Mouse (Mus musculus): ENCODE measurements around the gene Zfp617.
A peak's percentile ranks its signal among the peaks of the same experiment; 100 is the strongest.
"Not testable (repeated sequence)": the region's sequence is repeated elsewhere in the genome, so short reads cannot be mapped to it uniquely, and the experiment has no call there.

Gene Zfp617

DNA sequence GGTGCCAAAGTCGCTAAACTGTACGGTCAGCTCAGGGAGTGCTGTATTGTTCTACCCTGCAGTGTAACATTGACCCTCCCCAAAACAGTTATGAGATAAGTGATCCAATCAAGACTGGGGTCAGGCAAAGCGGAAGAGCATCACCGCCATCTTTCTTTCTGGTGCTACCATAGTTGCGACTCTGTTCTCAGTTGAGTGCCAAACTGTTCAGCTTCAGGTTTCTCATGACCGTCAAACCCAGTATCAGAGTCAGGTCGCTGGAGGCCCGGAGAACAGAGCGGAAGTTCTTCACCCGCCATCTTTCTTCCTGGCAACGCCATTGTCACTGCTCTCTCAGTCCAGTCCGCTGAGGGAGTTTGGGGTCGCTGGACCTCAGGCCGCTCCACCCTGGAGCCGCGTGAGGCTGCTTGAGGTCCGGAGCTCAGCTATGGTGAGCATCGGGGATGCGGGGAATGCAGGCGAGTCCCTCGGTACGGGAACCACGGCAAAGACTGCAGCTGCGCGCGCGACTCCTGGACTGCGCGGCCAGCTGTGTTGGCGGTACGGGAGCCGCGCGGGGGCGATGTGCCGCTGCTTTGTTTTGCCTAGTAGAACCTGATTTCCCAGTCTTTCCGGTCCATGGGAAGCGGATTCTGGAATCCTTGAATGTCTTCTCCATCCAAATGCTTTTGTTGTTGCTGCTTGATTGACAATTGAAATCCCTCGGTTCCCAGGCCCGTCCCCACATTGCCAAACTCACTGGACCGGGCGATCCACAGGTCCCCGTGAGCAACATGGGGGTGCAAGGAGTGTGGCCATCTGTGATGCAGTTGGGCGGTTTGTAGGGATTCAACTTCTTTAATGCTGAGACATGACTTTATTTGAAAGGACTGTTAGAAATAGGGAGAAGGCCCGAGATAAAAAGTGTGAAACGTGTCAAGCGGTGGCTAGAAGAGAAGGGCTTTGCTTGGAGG lies at the start of gene Zfp617, which contains the start of gene Zfp882:
Zfp617 (plus strand) TSS at position 327 of the 953 bp plus-strand sequence.
Zfp882 (plus strand) TSS at position 300 of the 953 bp plus-strand sequence.
- peak; percentile 91 to 98 for DNase-seq (ENCODE audit: inconsistent age in 2 of 2, low spot score in 1 of 2)

DNA sequence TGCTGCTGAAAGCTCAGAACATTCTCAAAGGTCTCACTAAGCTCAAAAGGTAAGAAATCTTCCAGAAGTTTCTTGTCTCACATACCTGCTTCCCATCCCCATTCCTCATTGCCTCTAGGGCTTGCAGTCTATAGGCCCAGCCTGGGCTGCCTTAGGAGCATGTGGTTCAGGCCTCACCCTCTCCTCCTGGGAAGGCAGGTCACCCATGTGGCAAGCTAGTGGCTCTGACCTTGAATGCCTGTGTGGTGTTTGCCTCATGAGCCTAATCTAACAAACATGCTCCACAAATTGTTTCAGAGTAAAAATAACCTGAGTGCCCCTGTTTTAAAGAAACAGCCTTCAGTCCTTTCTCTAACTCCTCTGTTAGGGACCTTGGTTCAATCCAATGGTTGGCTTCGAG lies 46.9 kb upstream of the Zfp617 start:
- DNase-seq (ENCODE audit: inconsistent age in 2 of 2, low spot score in 1 of 2): not testable (repeated sequence)

DNA sequence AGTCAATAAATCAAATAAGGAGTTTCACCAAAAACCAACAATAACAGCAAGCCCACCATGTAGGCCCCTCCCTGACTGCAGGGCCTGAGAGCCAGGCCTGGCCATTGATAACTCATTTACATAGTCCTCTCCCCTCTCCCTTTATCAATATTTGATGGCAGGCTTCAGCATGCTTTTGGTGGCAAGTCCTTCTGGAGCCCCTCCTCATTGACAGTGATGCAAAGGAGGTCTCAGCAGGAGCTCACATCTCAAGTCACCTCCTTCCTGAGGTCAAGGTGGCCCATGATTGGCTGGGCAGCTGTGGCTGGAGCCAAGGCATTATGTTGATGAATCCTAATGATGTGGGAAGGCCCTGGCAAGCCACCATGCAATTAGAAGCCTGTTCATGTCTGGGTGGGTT lies 46.4 kb upstream of the Zfp617 start:
- DNase-seq (ENCODE audit: inconsistent age in 2 of 2, low spot score in 1 of 2): not testable (repeated sequence)

DNA sequence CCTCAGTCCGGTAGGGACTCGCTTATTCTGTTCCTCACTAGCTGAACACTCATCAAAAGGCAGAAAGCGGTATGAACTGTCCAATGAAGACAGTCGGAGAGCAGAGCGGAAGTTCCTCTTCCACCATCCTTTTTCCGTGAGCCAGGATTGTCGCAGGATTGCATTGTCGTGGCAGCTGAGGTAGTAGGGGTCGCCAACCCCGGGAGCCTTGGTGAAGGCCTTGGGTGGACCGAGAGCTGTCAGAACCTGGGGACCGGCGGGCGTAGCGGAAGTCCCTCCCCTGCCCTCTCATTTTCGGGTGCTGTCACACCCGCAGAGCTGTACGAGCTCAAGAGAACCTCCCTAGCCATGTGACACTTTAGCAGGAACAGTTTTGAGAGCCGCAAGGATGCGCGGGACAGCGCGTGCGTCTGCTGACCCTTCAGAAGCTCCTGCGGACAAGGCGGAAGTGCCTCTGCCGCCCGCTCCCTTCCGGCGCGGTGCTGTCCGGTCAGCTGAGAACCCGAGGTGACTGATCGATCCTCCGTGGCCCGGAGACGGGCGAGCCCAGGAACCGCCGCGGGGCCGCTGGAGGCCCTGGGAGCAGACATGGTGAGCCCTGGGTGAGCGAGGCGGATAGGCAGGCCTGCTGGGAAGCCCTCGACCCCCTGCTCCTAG lies 26.7 kb upstream of the Zfp617 start, which contains the start of gene Zfp709:
Zfp709 (plus strand) TSS at position 402 of the 657 bp plus-strand sequence.
- peak; percentile 80 to 92 for DNase-seq (ENCODE audit: inconsistent age in 2 of 2, low spot score in 1 of 2)

DNA sequence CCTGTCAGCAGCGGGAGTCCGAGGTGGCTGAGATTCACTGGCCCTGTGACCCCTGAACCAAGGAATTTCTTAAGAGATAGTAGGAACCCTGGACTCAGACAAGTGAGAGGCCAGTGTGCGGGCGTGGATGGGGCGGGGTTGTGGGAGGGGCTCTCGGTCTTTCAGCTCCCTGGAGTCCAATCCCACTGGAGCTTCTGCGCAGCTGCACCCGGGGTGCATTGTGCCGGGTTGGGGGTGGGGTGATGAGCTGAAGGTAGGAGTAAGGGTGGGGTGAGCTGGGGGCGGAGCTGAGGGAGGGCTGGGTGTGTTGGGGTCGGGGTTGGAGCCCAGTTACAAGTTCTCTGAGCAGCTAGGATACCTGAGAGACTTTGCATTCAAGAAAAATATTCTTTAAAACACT lies 7.8 kb upstream of the Zfp617 start:
- DNase-seq (ENCODE audit: inconsistent age in 2 of 2, low spot score in 1 of 2): not testable (repeated sequence)

DNA sequence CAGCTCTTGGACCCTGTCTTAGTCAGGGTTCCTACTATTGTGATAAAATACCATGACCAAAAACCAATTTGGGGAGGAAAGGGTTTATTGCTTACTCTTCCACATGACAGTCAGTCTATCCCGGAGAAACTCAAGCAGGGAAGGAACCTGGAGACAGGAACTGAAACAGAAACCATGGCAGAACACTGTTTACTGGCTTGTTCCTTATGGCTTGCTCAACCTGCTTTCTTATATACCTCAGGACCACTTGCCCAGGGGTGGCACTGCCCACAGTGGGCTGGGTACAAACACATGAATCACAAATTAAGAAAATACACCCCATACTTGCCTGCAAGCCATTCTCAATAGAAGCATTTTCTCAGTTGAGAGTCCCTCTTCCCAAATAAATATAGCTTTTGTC lies 5.4 kb upstream of the Zfp617 start:
- not testable (repeated sequence) for DNase-seq (ENCODE audit: inconsistent age in 2 of 2, low spot score in 1 of 2)

DNA sequence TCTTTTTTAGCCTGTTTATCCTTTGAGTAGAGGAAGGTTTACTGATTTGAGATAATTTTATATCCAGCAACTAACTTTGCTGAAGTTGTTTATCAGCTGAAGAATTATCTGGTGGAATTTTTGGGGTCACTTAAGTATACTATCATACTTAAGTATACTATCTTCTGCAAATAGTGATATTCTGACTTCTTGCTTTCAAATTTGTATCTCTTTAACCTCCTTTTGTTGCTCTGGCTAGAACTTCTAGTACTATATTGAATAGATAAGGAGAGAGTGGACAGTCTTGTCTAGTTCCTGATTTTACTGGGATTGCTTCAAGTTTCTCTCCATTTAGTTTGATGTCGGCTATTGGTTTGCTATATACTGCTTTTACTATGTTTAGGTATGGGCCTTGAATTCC lies 1.6 kb upstream of the Zfp617 start:
- no peak for DNase-seq (ENCODE audit: inconsistent age in 2 of 2, low spot score in 1 of 2)

DNA sequence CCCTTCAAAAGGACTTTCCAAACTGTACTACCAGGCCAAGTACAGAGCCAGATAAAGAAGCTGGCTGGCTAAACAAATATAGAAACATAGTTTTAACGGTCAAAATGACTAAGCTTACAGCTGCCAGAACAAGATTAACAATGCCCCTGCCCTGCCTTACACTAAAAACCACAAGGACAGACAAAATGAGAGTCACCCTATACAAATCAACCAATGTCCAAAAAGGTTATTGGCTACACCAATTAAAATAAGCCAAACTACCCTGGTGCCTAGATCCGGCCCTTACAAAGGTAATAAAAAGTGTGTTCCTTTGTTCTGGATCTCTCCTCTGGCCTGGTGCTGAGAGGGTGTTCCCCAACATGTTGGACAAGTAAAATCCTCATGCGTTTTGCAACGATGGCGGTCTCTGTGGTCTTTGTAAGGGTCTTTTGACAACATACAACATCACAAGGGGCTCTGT lies 607 bp upstream of the Zfp617 start:
- DNase-seq (ENCODE audit: inconsistent age in 2 of 2, low spot score in 1 of 2): no peak

DNA sequence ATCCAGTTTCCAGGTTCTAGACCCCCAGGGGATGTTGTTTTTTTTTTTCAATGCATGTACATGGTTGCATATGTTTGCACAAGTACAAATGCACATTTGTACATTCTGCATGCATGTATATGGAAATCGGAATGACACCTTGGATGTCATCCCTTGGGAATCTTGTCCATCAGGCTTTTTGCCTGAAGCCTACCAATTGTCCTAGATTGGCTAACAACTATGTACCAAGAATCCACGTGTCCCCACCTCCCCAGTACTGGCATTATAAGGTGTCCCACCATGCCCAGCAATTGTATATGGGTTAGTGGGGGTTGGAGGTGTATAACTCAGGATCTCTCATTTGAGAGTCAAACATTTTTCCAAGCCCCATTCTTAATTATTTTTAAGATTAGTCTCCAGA lies 3.9 kb downstream of the Zfp617 start:
- no peak for DNase-seq (ENCODE audit: inconsistent age in 2 of 2, low spot score in 1 of 2)

DNA sequence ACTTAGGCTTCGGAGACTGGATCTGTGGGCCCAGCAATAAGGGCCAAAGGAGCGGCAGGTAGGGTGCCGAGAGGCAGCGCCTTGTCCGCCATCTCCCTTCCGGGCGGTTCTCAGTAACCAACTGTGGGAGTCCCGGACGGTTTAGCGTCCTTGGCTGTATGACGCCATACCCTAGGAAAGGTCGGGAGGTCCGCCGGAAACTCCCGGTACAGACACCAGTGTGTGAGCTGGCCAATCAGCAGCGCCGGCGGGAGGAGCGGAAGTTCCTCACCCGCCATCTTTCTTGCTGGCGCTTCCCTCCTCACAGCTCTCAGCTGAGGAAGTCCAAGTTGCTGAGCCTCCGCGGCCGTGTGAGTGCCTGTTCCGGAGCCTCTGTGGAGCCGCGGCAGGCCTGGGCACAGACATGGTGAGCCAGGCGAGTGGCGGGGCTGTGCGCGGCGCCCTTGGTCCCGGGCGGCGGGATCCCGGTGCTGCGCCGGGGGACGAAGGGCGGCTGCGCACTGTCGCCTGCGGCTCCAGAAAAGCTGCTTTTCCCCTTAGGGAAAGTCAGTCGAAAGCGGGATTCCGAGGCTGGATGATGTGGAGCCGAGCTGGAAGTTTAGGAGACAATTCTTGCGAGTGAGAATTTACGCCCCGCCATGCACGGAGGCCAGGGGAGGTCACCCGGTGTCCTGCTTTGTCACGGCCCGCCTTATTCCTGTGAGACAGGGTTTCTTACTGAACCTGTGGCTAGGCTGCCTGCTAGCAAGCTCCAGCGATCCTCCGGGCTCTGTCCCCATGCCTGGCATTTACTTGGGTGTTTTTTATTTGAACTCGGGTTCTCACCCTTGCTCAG lies 14.3 kb downstream of the Zfp617 start:
- DNase-seq (ENCODE audit: inconsistent age in 2 of 2, low spot score in 1 of 2): peak; percentile 97 to 98

DNA sequence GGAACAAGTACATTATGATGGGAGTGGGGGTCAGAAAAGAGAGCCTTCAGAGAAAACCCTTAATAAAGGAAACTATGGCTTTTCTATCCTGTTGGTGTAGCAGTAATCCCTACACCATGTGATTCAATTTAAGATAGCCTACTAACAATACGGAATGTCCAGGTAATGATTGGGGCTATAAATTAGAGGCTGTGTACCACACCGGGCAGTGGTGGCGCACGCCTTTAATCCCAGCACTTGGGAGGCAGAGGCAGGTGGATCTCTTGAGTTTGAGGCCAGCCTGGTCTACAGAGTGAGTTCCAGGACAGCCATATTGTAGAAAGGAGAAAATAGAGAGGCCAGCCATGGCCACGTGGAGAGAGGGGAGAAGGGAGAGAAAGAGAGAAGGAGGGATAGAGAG lies 17.4 kb downstream of the Zfp617 start:
- no peak for DNase-seq (ENCODE audit: inconsistent age in 2 of 2, low spot score in 1 of 2)

DNA sequence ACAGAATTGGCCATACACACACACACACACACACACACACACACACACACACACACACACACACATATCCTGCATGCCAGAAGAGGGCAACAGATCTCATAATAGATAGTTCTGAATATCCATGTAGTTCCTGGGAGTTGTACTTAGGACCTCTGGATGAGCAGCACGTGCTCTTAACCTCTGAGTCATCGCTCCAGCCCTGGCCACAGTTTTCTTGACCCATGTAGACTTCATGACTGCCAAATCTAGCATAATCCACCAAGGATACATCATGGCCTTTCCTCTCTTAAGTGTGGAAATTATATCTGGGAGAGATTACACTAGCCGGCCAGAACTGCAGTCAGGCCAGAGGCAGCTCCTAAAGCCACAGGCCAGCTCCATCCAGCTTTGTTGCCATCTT lies 18.1 kb downstream of the Zfp617 start:
- peak; percentile 20 to 64 for DNase-seq (ENCODE audit: inconsistent age in 2 of 2, low spot score in 1 of 2)

DNA sequence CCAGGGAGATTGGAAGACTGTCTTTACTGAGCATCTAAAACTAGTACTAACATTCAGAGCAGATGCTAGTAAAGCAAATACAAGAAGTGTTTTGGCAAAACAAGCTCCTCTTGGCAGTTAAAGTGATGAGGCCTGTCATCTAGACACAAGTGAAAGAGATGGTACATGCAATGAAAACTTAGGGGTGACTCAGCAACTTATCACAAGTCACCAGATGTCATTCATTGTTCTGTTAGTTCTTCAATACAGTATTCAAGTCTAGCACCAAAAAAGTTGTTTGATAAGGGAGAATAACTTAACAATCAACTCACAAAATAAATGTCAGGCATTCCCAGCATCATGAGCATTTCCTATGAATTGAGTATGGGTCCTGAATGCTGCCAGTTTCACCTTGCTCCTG lies 19.3 kb downstream of the Zfp617 start:
- DNase-seq (ENCODE audit: inconsistent age in 2 of 2, low spot score in 1 of 2): no peak

DNA sequence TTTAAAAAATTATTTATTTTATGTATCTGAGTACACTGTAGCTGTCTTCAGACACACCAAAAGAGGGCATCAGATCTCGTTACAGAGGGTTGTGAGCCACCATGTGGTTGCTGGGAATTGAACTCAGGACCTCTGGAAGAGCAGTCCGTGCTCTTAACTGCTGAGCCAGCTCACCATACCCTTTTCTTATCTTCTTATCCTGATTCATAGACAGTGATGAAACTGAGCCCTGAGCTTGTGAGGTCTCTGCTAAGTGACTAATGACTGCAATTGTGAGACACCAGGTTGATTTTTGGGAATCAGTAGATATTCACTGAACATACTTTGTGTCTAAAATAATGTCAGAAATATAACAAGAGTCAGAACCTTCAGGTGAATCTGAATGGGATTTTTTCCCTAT lies 29.6 kb downstream of the Zfp617 start:
- DNase-seq (ENCODE audit: inconsistent age in 2 of 2, low spot score in 1 of 2): peak in 1 of 2 experiments; percentile 57

DNA sequence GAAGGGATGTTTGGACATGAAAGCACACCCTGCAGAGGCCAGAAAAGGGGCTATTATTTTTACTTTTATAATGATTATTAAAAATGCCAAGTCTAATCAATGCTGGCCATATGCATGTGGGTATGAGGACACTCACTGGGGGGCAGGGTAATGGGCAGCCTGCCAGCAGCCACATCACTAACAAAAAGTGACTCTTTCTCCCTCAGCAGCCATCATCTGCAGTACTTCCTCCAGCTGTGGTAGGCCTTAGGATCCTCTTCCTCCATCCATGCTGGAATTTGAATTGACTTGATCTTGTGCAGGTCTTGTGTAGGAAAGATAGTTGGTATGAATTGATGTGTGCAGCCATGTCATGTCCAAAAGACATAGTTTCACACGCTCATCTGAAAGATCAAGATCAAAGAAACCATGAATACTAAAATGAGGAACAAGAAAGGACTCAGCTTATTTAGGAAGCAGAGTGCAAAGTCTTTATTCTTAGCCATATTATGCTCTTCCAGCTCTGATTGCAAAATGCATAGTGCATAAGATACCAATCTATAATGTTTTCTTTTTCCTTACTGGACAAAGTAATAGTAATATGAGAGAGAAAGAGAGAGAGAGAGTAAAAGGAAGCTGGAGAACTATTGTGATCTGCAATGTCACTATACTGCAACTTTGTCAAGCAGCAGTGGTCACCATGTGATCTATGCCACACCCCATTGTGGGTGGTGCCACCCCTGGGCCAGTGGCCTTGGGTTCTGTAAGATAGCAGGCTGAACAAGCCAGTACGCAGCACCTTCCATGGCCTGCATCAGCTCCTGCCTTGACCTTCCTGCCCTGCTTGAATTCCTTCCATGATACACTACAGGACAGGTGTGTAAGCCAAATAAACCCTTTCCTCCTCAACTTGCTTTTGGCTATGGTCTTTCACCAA lies 32.1 kb downstream of the Zfp617 start:
- peak in 1 of 2 experiments; percentile 23 for DNase-seq (ENCODE audit: inconsistent age in 2 of 2, low spot score in 1 of 2)

DNA sequence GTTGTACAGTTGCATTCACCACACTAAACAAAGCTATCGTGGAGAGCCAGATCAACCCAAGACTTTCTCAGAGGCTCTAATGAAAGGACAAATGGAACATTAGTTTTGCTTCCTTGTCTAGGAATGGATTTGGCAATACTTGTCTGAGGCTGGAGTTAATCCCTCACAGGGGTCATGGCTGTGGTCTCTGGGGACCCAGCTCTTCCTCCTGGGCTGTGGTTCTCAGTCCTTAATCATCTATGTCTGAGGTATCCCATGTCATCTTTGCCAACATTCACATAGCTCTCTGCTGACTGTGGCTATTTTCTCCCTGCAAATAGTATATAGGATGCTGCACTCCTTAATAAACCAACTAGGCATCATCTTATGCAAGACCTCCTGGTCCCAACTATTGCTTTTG lies 33.3 kb downstream of the Zfp617 start:
- DNase-seq (ENCODE audit: inconsistent age in 2 of 2, low spot score in 1 of 2): no peak

DNA sequence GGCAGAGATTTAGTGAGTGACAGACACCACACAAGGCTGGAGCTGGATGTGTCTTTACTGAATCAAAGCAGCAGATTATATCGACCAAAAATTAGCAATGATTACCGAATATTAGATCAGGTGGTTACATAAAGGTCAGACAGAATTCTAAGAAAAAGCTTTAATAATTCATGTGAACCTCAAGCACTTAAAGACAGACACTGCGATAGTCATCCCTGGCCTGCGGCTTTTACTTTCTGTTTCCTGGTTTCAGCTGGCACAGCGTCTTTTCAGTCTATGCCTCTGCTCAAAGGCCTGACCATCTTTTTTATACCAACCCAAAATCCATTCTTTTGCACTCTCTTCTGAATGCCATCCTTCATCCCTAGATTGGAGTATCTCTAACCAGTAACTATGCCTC lies 40.2 kb downstream of the Zfp617 start:
- no peak for DNase-seq (ENCODE audit: inconsistent age in 2 of 2, low spot score in 1 of 2)

DNA sequence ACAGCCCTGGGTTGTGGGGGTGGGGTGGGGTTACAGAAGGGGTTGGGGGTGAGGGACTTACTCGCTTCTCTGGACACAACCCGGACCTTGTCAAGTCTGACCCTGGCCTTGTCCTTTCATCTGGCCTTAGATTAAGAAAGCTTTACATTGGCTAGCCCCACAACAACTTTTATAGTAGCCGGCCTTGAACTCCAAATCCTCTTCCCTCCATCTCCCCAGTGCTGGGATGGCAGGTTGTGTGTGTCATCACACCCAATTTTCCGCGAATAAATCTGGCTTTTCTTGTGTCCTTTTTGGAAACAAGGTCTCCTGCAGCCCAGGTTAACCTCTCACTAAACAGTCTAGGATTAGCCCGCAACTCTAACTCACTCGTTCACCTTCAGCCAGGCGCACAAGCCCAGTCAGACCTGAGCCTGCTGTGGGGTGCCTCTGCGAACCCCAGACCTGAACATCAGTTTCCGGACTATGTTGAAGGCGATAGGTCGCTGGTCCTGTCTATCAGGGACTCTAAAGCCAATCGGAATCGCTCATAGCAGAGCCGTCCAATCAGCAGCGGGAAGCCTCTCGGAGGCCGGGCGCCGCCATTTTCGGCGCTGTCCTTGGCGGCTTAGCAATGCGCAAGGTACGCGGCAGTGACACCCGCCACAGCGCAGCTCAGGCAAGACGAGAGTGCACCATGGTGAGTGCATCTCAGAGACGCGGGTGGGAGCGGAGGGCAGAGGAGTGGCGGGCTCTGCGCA lies 42.2 kb downstream of the Zfp617 start, which contains the start of gene Zfp961:
Zfp961 (plus strand) TSS at position 557 of the 740 bp plus-strand sequence.
- peak; percentile 97 to 99 for DNase-seq (ENCODE audit: inconsistent age in 2 of 2, low spot score in 1 of 2)

Data from adrenal gland, adult (tissue).